Mouse (Mus musculus) left cerebral cortex, postnatal 14 days (tissue): Measurements from ENCODE around the gene Ttf1. TPM values are rescaled to one million over a fixed set of nuclear protein-coding genes. Genes with fewer than 3 reads are reported as not detected.
A peak's percentile ranks its signal among the peaks of the same experiment; 100 is the strongest.
"Not testable (repeated sequence)": the region's sequence is repeated elsewhere in the genome, so short reads cannot be mapped to it uniquely, and the experiment has no call there.

Experiments
- DNase-seq, 2 experiments: peaks; one replicate each; pipeline ENCODE4 v3.0.0; 2021 to 2022; ENCODE audit warnings: low spot score in 2 of 2, mixed read lengths in 1 of 2
- intact Hi-C: fragments of 180-260 bp; cut with DNase I; formaldehyde crosslinking; loops from one replicate; pipeline ENCODE4 v1.15.1; 2025
- total RNA-seq, 2 experiments: library from RNA; stranded (reverse); gene quantifications; 2 replicates each; pipeline ENCODE4 v1.2.3; 2021

Gene Ttf1
- total RNA-seq, 2 experiments from 2014 or later = 10.0 to 10.7 TPM

GRCm38 (mm10) chr2:29052943-29053454 is 7.1 kb upstream of the Ttf1 start:
- intact Hi-C loops = loop anchor here (1.0 to 2.0 kb wide), 3 partner anchors 76 to 298 kb away; no protein-coding TSS in a partner anchor
- DNase-seq = peak; percentile 56 to 60

- intact Hi-C loops = loop anchor here (1.0 to 2.0 kb wide), 2 partner anchors 77 to 130 kb away; no protein-coding TSS in a partner anchor
- peak; percentile 50 to 76 for DNase-seq
These were observed 6.1 kb upstream of the Ttf1 start for GRCm38 (mm10) chr2:29053802-29054544.

GRCm38 (mm10) chr2:29054545-29054935 is 5.5 kb upstream of the Ttf1 start:
- intact Hi-C loops = no loop called here

GRCm38 (mm10) chr2:29054991-29055390 is 5.1 kb upstream of the Ttf1 start, which contains the start of gene Cfap77:
Gene Cfap77 (minus strand): TSS chr2:29055066.
- intact Hi-C loops = no loop called here
- DNase-seq = peak; percentile 53 to 64

More at GRCm38 (mm10) chr2:29054545-29054935, 5.5 kb upstream of the Ttf1 start:
- DNase-seq = no peak

GRCm38 (mm10) chr2:29065796-29066195 is 5.7 kb downstream of the Ttf1 start:
- DNase-seq = no peak
- intact Hi-C loops = no loop called here

- peak in 1 of 2 experiments; percentile 15 for DNase-seq
- intact Hi-C loops = no loop called here
These were observed 6.3 kb downstream of the Ttf1 start for GRCm38 (mm10) chr2:29066410-29066809.

- DNase-seq = no peak
- intact Hi-C loops = no loop called here
These were observed 14.6 kb downstream of the Ttf1 start for GRCm38 (mm10) chr2:29074676-29075075.

- intact Hi-C loops = no loop called here
- no peak for DNase-seq
These were observed 15.4 kb downstream of the Ttf1 start for GRCm38 (mm10) chr2:29075331-29076070.

- intact Hi-C loops = no loop called here
- no peak for DNase-seq
These were observed 16.2 kb downstream of the Ttf1 start for GRCm38 (mm10) chr2:29076226-29076625.

- DNase-seq = peak; percentile 9 to 12
- intact Hi-C loops = no loop called here
These were observed 21.9 kb downstream of the Ttf1 start for GRCm38 (mm10) chr2:29081965-29082364.

- DNase-seq = no peak
- intact Hi-C loops = no loop called here
These were observed 26.0 kb downstream of the Ttf1 start for GRCm38 (mm10) chr2:29086026-29086425.

- intact Hi-C loops, DNase-seq: not testable (repeated sequence)
These were observed 29.2 kb downstream of the Ttf1 start for GRCm38 (mm10) chr2:29089276-29089675.

- intact Hi-C loops = no loop called here
- DNase-seq = no peak
These were observed 35.6 kb downstream of the Ttf1 start for GRCm38 (mm10) chr2:29095674-29096073.

GRCm38 (mm10) chr2:29096751-29097150 is 36.7 kb downstream of the Ttf1 start:
- no peak for DNase-seq
- intact Hi-C loops = no loop called here

GRCm38 (mm10) chr2:29097465-29097864 is 37.4 kb downstream of the Ttf1 start:
- intact Hi-C loops = no loop called here
- DNase-seq = no peak

- DNase-seq, intact Hi-C loops: not testable (repeated sequence)
These were observed 37.9 kb downstream of the Ttf1 start for GRCm38 (mm10) chr2:29097955-29098354.

- DNase-seq = no peak
- intact Hi-C loops = no loop called here
These were observed 38.7 kb downstream of the Ttf1 start for GRCm38 (mm10) chr2:29098786-29099185.

GRCm38 (mm10) chr2:29099646-29100045 is 39.6 kb downstream of the Ttf1 start:
- intact Hi-C loops = no loop called here
- DNase-seq = no peak

- intact Hi-C loops = no loop called here
- no peak for DNase-seq
These were observed 40.9 kb downstream of the Ttf1 start for GRCm38 (mm10) chr2:29100822-29101534.
